Mouse (Mus musculus): Measurements from ENCODE around the gene Eif4g1.

Gene Eif4g1

DNA sequence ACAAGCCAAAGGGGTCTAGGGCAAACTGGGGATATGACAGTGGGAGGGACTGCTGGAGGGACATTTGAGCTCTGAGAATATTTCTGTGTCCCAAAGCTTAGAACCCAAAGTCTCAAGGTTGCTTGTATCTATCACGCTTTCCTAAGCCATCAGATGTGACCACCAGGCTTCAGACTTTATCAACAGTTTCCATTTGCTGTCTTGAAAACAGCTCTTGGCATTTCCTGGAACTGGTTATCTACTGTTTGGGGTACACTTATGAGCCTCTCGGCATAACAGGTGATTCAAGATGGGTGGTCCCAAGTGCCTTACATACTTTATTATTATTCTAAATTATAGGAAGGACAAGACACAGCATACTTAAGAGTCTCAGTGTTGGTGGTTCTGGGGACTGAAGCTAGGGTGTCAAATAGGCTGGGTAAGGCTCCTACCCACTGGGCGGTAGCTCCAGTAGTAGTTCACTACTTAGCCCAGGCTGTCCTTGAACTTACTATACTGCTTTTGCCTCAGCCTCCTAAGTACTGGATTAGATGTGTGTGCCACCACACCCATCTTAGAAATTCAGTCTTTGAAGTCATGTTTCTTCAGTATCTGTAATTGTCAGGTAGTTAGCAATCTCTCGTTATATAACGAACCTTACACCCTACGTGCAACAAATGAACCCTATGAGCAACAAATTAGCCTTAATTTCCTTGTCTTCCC is 35.7 kb downstream of the Eif4g1 start:
- DNase-seq (ENCODE audit: extremely low read depth, low read depth, low spot score), result no peak

DNA sequence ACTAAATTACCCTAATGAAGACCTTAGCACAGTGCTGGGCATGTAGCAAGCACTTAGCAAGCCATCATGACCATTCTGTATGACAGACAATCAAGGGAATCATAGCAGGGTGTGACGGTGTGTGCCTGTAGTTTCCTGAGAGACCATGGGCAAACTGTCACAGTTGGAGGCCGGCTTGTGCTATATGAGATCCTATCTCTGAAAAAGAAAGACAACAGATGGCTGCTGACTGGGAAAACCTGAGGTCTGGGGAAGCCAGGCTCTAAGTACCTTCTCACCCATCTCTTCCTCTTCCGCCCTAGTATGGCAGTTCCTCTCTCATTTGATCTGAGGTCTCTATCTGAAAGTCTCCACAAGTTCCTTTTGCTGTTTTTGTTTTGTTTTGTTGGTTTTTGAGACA is 37.7 kb downstream of the Eif4g1 start:
- no peak for DNase-seq (ENCODE audit: extremely low read depth, low read depth, low spot score)

DNA sequence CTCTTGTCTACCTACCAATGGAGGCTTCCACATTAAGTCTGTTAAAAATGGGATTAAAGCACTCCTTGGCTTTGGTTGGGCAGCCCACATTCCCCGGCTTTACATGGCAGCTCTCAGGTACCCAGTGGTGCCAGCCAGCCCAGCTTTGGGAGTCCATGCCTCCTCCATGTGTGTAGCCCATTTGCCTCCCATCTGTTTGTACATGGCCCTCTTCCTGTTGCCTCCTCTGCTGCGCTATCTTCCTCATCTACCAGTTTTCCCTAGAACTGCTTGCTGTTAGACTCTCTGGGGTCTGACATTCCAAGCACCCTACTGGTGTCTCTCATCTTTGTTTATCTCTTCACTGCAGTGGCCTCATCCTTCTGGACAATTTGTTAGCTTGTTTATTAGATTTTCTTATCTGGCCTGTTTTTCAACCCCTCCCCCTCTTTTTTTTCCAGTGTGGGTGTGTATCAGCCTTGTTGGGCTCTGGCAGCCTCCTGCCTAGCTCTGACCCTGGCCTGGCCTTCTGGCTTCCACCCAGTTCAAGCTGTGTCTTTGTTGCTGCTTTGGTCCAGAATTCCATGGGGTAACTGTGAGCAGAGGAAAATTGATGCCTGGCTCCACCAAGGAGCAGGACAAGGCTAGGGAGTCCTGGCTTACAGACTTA is 38.4 kb downstream of the Eif4g1 start:
- DNase-seq (ENCODE audit: extremely low read depth, low read depth, low spot score), result no peak

DNA sequence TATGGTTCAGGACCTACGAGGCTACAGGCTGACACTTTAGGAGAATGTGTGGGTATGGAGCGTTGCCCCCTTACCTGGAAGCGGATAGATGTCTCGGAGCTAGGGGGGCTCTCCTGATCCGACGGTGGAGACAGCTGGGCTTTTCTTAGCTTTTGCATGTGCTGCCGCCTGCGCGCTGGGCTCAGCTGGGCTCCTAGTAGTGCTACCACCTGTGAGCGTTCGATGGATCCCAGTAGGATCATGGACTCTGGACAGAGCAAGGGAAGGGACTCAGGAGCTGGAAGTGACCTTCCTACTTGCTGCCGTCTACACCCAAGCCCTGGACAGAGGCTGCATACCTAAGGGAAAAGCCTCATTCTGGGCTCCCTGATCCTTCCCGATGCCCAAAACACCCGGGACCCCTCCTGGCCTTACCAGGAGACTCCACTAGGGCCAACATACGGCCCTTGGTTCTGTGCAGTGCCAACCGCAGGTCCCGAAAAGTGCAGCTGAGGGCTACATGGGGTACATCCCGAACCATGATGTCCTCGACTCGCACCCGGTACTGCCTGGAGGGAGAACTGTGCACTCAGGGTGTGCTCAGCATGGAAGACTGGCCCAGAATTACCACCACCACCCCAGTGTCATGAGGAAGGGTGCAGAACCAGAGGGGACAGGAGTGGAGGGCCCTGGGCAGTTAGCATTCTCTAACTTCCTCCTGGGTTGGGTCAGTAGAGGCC is 40.3 kb downstream of the Eif4g1 start:
- no peak for DNase-seq (ENCODE audit: extremely low read depth, low read depth, low spot score)

DNA sequence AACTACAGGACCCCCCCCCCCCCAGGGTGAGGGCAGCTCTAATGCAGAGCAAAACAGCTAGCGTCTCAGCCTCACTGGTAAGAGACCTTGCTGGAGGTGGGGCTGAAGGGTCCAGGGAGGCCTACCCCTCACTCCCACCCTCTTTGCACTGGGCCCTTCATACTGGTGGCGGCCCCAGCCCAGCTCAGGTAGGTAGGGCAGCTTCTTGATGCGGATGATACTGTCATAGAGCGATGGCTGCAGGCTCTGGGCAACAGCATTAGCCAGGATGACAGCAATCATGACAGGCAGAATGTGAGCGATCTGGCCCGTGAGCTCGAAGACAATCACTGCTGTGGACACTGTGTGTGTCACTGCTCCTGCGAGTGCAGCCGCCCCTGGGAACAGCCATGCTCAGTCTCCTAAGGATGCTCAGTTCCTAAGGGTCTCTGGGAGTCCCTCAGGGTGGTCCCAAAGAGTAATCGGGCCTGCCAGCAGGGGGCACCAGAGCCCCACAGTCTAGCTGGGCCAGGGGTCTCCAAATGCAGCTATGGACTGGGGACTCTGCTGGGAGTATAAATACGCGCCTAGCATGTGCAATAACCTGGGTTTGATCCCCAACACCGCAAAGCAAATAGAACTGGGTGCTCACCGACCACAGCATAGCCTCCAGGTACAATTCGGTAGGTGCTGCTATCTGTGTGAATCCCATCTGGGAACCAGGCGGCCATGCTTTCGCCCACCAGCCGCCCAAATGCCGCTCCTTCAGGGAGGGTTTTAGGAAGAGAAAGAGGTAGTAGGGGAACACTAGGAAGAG is 41.0 kb downstream of the Eif4g1 start:
- no peak for DNase-seq (ENCODE audit: extremely low read depth, low read depth, low spot score)

DNA sequence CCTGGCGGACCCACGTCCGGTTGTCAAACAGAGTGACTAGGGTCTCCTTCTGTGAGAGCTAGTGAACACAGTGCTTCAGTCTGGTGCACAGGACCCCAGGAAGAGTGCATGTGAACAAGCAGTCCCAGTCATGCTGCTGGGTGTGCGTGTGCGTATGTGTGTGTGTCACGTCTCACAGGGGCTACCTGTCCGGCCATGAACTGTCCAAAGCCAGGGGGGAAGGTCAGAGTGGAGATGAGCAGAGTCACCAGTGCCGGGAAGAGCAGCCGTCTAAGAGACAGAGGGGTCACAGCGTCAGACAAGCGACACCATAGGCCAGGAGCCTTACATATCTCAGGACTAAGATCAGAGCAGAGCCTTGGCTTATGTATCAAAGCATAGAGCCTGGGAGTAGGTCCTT is 42.3 kb downstream of the Eif4g1 start:
- DNase-seq (ENCODE audit: extremely low read depth, low read depth, low spot score), result no peak

DNA sequence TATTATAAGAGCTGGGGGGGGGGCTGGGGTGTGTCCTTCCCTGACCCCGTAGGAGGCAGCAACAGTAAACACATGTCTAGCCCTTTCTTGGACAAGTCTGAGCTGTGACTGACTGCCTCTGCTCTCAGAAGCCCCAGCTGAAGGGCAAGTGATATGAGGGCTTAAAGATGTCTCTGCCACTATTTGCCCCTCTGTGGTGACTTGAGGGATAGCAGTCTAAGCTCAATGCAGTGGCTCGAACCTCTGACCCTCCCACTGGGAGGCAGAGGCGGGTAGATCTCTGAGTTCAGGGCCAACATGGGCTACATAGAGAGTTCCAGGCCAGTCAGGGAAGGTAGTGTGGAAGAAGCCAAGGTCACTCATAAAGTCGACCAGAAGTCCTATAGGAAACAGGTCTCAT is 42.7 kb downstream of the Eif4g1 start:
- DNase-seq (ENCODE audit: extremely low read depth, low read depth, low spot score), result no peak

DNA sequence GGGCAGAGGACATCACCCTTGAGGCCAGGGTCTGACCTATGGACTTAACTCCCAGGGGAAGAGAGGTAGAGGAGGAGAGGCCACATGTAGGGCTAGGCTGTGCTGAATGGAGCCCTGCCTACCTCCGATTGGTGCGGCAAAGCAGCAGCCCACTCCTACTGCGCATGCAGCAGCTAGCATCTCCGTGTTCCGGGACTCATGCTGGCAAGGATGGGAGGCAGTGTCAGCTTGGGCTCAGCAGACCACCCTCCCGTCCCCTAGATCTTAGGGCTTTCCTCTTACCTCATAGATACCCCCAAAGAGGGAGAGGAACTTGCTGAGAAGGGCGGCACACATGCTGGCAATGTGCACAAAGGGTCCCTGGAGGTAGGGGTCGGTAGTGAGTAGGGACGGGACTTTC is 44.1 kb downstream of the Eif4g1 start:
- DNase-seq (ENCODE audit: extremely low read depth, low read depth, low spot score), result no peak

DNA sequence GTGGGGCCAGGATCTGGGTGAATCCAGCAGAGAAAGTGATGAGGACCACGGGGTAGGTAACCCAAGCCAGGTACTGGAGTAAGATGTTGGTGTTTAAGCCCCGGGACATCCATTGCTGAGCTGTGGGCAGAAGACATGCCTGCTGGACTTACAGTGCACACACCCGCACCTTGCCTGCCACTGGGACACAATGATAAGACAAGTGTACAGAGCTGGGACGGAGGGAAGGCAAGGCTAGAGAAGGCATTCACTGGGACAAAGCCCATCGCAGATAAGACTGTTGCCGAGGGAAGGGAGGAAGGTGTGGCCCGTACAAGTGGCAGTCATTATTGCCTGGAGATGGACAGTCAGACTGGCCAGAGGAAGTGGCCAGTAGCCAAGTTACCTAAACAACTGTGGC is 44.8 kb downstream of the Eif4g1 start:
- no peak for DNase-seq (ENCODE audit: extremely low read depth, low read depth, low spot score)

DNA sequence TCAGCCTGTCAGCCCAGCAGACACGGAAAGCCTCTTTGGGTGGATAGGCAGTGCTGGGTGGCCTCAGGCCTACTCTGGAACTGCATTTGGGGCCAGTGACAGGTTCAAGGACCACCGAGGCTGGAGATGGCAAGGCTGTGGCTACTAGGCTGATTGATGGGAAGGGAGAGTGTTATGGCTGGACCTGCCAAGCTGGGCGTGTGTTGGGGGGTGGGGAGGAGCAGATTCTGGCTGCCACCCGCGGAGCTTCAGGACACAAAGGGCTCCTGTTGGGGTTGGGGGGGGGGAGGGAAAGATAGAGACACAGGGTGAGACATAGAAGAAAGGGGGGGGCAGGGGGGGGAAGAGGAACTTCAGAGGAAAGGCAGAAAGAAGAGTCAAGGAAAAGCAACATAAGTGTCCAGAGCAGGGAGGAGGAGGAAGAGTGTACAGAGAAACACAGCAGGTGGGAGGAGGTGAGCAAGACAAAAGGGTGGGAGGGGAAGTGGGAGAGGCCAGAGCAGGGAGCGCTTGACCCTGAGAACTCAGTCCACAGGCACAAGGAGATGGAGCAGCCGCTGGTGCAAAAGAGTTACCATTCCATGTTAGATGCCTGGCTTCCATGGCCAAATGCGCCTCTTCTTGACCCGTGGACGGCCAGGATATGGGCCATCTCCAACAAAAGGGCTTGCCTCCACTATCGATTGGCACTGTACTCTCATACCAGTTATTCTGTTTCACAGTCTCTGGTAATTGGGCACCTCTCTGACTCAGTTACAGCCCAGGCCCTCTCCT is 46.4 kb downstream of the Eif4g1 start:
- DNase-seq (ENCODE audit: extremely low read depth, low read depth, low spot score), result no peak

DNA sequence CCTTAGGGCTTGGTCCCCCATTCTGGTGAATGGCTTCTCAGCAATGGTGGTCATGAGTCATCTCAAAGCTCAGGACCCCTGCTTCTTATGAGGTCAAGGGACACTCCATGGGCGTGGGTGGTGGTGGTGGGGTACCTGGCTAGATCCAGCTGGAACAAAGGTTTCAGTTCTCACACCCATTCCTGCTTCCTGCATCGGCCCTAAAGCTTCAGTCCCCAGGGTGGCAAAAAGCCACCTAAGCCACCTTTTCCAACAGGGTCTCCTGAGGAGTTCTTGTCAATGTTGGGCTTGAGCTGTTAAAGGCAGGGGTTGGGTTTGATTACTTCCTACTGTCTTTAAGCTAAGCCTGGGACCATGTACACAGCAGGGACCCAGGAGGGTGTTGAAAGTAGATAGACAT is 47.0 kb downstream of the Eif4g1 start:
- DNase-seq (ENCODE audit: extremely low read depth, low read depth, low spot score), result no peak

DNA sequence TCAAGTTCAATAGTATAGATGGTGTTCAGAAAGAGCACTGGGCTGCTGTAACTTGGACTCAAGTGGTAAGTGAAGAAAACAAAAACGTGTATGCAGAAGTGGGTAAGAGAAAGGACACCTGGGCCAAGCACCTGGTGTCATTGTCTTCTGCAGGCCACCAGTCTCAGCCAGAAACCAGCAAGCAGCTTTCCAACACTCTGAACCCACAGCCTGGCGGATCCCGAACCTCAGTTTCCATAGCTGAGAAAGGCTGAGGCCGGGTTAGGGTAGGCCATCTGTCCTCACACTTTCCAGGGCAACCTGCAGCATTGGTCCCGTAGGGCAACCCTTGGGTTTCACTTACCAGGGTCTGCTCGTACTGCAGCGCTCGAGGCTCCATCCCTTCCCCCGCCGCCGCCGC is 47.5 kb downstream of the Eif4g1 start:
- no peak for DNase-seq (ENCODE audit: extremely low read depth, low read depth, low spot score)

DNA sequence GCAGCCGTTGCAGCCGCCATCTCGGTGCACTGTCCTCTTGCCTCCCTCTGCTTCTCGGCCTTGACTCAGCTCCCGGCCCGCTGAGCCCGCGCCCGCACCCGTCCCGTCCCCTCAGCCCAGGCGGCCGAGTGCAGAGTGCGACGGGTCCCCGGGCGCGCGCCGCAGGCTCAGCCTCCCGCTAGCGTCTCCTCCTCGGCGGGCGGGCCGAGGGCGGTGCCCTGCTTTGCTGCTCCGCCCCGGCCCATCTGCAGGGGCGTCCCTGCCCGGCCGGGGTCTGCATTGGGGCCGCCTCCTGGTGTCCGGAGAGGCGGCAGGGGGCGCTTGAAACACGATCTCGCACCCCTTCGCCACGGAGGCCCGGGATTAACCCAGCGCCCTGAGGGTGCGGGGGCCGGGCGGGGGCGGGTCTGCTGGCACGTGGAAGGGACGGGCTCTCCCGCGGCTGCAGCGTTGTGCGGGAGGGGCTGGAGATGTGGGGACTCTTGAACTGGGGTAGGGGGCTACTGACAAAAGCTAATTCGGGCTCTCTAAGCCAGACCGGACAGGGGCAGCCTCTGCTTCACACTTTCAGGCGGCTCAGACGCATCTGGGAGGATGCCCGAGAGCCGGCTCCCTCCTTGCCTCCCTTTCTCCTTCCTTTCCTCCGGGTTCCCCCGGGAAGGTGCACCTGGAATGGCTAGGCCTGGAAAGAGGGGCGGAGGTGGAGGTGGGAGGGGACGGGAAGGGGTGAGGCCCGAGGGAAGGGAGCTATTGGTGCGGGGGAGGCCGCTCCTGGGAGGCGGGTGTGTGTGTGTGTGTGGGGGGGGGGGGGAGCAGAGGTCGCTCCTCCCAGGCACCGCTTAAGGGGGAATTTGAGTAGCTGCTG is 48.1 kb downstream of the Eif4g1 start:
- DNase-seq (ENCODE audit: extremely low read depth, low read depth, low spot score), result no peak

DNA sequence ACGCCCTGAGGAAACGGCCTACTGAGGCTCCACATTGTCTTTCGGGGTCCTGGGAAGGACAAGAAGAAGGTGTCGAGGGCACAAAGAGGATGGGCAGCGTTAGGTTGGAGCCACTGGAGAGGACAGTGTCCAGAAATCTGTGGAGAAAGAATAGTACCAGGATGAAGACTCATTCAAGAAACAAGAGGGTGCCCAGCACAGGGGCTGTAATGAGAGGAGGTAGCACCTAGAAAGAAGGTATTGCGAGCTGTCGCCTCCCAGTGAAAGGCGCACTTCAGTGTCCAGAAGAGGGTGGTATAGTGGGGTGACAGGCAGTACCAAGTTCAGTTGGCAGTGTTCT is 48.7 kb downstream of the Eif4g1 start:
- DNase-seq (ENCODE audit: extremely low read depth, low read depth, low spot score), result no peak

DNA sequence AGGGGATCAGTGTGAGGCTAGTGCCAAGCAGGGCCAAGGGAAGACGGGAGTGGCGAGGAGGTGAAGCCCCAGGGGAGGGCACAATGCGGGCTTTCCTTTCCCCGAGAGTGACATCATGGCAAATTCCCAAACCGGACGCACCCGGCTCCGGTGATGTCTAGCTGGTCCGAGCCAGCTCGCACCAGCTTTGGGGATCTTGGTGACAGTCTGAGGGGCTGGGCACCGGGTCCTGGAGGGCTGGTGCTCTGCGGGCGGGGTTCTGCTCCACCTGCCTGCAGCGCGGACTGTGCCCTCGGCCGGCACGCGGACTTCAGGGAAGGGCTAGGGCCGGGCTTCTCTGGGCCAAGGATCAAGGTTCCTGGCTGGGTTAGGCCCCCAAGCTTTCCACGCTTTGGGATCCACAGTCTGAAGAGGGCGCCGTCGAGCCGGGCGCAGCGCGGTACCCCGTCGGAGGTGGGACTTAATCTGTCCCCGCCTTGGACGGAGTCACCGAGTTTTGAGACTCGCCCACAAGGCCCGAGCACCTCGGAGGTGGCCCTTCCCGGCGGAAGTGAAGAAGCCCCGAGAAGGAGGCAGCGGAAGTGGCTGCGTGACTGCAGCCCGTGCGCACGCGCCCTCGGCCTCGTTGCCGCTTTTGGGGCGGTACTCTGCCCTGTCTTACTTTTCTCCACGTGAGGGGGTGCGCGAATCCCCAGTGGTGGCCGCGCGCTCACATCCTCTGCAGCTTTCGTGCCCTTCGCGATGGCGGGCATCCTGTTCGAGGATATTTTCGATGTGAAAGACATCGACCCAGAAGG is 49.3 kb downstream of the Eif4g1 start, which contains the start of the genes Polr2h and Clcn2:
Gene Polr2h (plus strand): TSS at position 485 of the 797 bp plus-strand sequence.
Gene Clcn2 (minus strand): TSS at position 566 of the 797 bp plus-strand sequence.
- DNase-seq (ENCODE audit: extremely low read depth, low read depth, low spot score), result peak; percentile 68

DNA sequence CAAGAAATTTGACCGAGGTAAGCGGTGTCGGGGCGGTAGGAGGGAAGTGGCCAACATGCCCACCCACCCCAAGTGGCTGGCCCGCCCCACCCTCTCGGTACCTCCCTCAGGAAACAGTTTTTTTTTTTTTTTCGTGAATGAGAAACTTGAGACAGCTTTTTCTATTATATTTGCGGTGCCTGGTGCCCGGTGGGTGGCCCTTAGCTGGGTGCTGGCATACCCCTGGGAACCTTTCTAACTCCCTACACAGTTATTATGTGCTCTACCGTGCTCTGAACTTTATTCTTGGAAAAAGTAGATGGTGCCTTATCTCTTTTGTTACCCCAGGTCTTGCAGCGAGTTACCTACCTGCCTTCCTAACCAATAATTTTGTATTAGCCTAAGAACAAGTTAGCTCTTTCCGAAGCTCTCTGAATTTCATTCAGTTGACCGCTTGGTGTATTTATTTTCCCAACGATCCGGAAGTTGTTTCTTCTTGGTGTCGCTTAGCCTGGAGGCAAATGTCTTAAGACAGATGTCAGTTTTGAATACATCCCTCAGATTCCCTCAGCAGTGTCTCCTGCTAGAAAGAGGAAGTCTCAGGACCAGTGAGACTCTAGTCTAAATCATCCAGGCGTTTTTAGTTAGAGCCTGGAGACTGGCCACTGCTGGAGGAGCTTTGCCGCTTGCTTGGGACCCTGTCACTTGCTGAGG is 50.0 kb downstream of the Eif4g1 start:
- DNase-seq (ENCODE audit: extremely low read depth, low read depth, low spot score), result no peak

DNA sequence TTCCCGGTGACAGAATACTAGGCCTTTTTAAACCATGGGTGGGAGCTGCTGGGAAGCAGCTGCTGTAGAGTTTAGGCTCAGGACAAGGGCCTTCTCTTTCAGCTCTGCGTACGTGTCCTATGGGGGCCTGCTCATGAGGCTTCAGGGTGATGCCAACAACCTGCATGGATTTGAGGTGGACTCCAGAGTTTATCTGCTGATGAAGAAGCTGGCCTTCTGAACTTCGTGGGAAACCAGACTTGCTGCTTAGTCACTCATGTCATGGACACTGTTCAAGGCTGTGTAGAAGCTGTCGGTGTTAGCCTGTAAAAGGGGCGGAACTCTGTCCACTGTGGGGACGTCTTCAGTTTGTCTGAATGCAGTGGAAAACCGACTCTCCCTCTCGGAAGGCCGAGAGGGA is 53.7 kb downstream of the Eif4g1 start:
- no peak for DNase-seq (ENCODE audit: extremely low read depth, low read depth, low spot score)

DNA sequence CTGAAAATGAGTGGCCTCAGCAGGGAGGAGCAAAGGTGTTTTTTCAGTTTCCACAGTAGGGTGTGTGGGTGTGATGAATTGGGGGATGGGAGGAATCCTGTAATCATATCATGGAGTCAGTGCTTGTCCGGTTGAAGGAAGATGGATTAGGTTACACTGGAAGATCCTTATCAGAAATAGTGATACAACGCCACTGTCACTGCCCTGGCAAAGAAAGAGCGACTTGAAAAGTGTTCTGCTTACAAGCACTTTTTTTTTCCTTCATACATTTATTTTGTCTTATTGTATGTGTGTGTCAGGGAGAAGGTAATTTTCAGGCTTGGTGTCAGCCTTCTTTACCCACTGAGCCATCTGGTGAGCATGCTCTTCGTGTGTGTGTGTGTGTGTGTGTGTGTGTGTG is 54.6 kb downstream of the Eif4g1 start:
- no peak for DNase-seq (ENCODE audit: extremely low read depth, low read depth, low spot score)
